Mouse (Mus musculus): Measurements from ENCODE around the gene Arg2. TPM values are rescaled to one million over a fixed set of nuclear protein-coding genes. Genes with fewer than 3 reads are reported as not detected.
"Not testable (repeated sequence)": the region's sequence is repeated elsewhere in the genome, so short reads cannot be mapped to it uniquely, and the experiment has no call there.

The Arg2 gene
- polyA plus RNA-seq, 1 experiment from 2014 or later: 1.0 TPM

DNA sequence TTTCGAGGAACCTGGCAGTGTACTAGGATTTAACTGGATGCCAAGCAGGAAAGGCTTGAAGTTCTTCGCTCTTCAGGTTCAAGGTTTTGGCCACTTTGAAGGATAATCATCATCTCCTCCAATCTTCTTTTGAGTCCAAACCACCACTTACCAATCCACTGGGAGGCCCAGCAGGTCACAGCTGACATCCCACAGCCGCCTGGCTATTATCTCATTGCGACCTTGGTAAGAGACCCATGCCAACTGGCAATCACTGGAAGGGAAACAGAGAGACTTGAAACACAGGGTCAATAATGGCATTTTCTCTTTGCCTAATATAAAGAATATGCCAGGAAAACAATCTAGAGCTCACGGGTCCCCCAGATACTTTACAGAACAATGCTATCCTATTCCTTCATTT, 45.4 kb downstream of the Arg2 start:
- Histone ChIP-seq H3K4me1 (replicated peaks; ENCODE audit: control insufficient read depth, insufficient read depth, low read length) (no peaks in the 10 kb centered on the region; the same call in 1 of the 2 replicates), H3K4me3 (ENCODE audit: low read depth, low read length) (no peak overlapping the region), H3K9ac (ENCODE audit: low read depth, low read length) (no peak overlapping the region), H3K4me2 (replicated peaks; ENCODE audit: low read depth) (no peak overlapping the region), H3K27me3 (replicated peaks; ENCODE audit: control insufficient read depth, insufficient read depth, low read length) (no peaks in the 10 kb centered on the region), H3K27ac (ENCODE audit: low read depth, low read length) (no peak overlapping the region), H3K9me3 (ENCODE audit: control insufficient read depth) (no peaks in the 10 kb centered on the region), H3K36me3 (ENCODE audit: control insufficient read depth, insufficient read depth) (peaks cover 26% of the 10 kb centered on the region)
- WGBS: 99% methylated on average over 5 of the region's 5 CpGs
- no peak for TF ChIP-seq CTCF (IDR thresholded peaks at IDR 0.05; ENCODE audit: low read depth)
- ATAC-seq: no peak

- not testable (repeated sequence) for H3K9me3 ChIP-seq (ENCODE audit: control insufficient read depth); H3K9ac ChIP-seq (ENCODE audit: low read depth, low read length); H3K27me3 ChIP-seq (replicated peaks; ENCODE audit: control insufficient read depth, insufficient read depth, low read length); H3K4me2 ChIP-seq (replicated peaks; ENCODE audit: low read depth); H3K4me1 ChIP-seq (replicated peaks; ENCODE audit: control insufficient read depth, insufficient read depth, low read length); H3K4me3 ChIP-seq (ENCODE audit: low read depth, low read length); H3K27ac ChIP-seq (ENCODE audit: low read depth, low read length); ATAC-seq
- WGBS: 70% methylated on average over 5 of the region's 6 CpGs
- peaks cover 69% of the 10 kb centered on the region for H3K36me3 ChIP-seq (ENCODE audit: control insufficient read depth, insufficient read depth)
These were observed 54.6 kb downstream of the Arg2 start for GRCm38 (mm10) chr12:79185160-79185559.

DNA sequence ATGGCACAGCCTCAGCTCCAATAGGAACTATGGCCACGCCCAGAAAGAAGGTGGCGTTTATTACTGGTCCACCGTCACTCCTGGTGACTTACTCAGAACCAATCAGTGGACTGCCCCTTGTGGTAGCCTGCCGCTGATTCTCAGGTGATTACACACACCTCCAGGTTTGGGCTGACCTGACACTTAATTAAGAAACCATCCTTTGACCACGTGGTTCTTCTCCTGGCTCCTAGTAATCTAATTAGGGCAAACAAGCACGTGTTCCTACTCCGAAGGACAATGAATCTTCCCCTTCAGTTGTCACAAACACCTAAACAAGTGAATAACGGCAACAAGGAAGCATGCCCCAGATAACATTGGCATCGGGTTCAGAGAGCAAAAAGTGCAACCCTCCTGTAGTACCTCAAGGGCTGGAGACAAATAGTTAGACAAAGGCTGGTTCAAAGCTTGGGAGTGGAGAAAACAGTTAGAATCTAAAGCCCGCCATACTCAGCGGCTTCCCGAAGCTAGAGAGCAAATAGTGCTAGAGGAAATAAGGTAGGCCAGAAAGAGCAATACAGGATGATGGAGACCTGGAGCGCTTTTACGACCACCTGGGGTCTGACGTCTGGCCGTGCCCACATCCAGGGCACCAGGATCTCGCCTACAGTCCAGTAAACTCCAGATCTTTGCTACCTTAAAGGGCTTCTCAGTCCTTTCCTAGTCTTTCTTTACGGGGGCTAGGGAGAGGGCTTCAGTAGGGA, 60.5 kb downstream of the Arg2 start:
- peak; percentile 51 for TF ChIP-seq CTCF (IDR thresholded peaks at IDR 0.05; ENCODE audit: low read depth)
- Histone ChIP-seq H3K4me1 (replicated peaks; ENCODE audit: control insufficient read depth, insufficient read depth, low read length) (0 out of 2 replicates have a peak, but pooled peaks cover 6% of the 10 kb centered on the region), H3K27ac (ENCODE audit: low read depth, low read length) (no peak overlapping the region; the same call in 1 of the 2 replicates), H3K36me3 (ENCODE audit: control insufficient read depth, insufficient read depth) (peaks cover 23% of the 10 kb centered on the region), H3K9me3 (ENCODE audit: control insufficient read depth) (no peaks in the 10 kb centered on the region), H3K4me2 (replicated peaks; ENCODE audit: low read depth) (peak overlapping the region; percentile 91), H3K9ac (ENCODE audit: low read depth, low read length) (peak overlapping the region; percentile 49), H3K27me3 (replicated peaks; ENCODE audit: control insufficient read depth, insufficient read depth, low read length) (no peaks in the 10 kb centered on the region), H3K4me3 (ENCODE audit: low read depth, low read length) (peak overlapping the region; percentile 60)
- peak; percentile 87 for ATAC-seq
- under 1% methylated on average over 18 of the region's 18 CpGs for WGBS

DNA sequence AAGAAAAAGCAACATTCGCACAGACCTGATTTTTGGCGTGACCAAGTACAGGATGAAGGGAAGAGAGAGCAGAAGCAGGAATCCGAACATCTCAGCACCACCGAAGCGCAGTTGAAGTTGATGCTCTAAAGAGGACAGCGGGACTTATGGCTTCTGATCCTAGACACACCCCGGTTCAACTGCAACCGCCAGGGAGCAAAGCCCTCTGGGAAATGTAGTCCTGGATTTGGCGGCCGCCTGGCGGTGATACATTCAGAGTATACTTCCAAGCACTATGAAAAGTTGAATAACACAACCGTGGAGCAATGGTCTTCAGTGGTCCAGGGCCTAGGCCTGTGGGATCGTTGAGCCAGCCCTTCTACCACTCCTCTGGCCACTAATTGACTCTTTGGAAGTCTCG, 61.1 kb downstream of the Arg2 start:
- ATAC-seq: peak; percentile 82
- Histone ChIP-seq H3K9me3 (ENCODE audit: control insufficient read depth) (no peaks in the 10 kb centered on the region), H3K4me3 (ENCODE audit: low read depth, low read length) (peak overlapping the region; percentile 60), H3K27ac (ENCODE audit: low read depth, low read length) (no peak overlapping the region; the same call in 1 of the 2 replicates), H3K4me1 (replicated peaks; ENCODE audit: control insufficient read depth, insufficient read depth, low read length) (0 out of 2 replicates have a peak, but pooled peaks cover 6% of the 10 kb centered on the region), H3K4me2 (replicated peaks; ENCODE audit: low read depth) (peak overlapping the region; percentile 91), H3K36me3 (ENCODE audit: control insufficient read depth, insufficient read depth) (peaks cover 17% of the 10 kb centered on the region), H3K27me3 (replicated peaks; ENCODE audit: control insufficient read depth, insufficient read depth, low read length) (no peaks in the 10 kb centered on the region), H3K9ac (ENCODE audit: low read depth, low read length) (peak overlapping the region; percentile 49)
- 5% methylated on average over 14 of the region's 14 CpGs for WGBS
- TF ChIP-seq CTCF (IDR thresholded peaks at IDR 0.05; ENCODE audit: low read depth): peak; percentile 75

GRCm38 (mm10) chr12:79192193-79192592, 61.6 kb downstream of the Arg2 start, which contains the start of gene Rdh11:
Rdh11 (minus strand) TSS chr12:79192293.
- WGBS: 51% methylated on average over 6 of the region's 6 CpGs
- ATAC-seq: peak; percentile 27; the same call in 1 of the 2 replicates
- TF ChIP-seq CTCF (IDR thresholded peaks at IDR 0.05; ENCODE audit: low read depth): no peak
- H3K36me3 ChIP-seq (ENCODE audit: control insufficient read depth, insufficient read depth): peaks cover 12% of the 10 kb centered on the region; the same call in 1 of the 2 replicates
- H3K9me3 ChIP-seq (ENCODE audit: control insufficient read depth): no peaks in the 10 kb centered on the region
- peak within 1 kb of the TSS; percentile 91 for H3K4me2 ChIP-seq (replicated peaks; ENCODE audit: low read depth)
- 0 out of 2 replicates have a peak, but pooled peaks cover 6% of the 10 kb centered on the region for H3K4me1 ChIP-seq (replicated peaks; ENCODE audit: control insufficient read depth, insufficient read depth, low read length)
- H3K27ac ChIP-seq (ENCODE audit: low read depth, low read length): no peak within 1 kb of the TSS; the same call in 1 of the 2 replicates
- H3K4me3 ChIP-seq (ENCODE audit: low read depth, low read length): peak within 1 kb of the TSS; percentile 60
- H3K27me3 ChIP-seq (replicated peaks; ENCODE audit: control insufficient read depth, insufficient read depth, low read length): no peaks in the 10 kb centered on the region
- peak within 1 kb of the TSS; percentile 49 for H3K9ac ChIP-seq (ENCODE audit: low read depth, low read length)

DNA sequence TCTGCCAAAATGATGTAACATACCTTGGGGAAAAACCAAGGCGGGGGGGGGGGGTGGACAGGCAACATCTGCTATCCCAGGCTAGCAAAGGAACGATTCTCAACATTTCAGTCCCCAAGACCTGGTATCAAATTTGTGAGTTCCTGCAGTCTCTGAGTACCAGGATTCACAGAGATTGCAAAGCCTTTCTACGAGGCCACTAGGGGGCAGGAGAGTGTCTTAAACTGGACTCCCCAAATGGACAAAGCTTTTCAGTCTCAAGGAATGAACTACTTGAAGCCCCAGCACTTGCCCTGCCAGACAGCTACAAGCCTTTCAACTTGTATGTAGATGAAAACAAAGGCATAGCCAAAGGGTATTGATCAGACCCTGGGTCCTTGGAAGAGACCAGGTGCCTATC, 62.9 kb downstream of the Arg2 start:
- TF ChIP-seq CTCF (IDR thresholded peaks at IDR 0.05; ENCODE audit: low read depth): peak; percentile 85
- no peak overlapping the region for H3K4me2 ChIP-seq (replicated peaks; ENCODE audit: low read depth)
- H3K27ac ChIP-seq (ENCODE audit: low read depth, low read length): no peak overlapping the region
- no peak for ATAC-seq
- peaks cover under 1% of the 10 kb centered on the region; the same call in 1 of the 2 replicates for H3K36me3 ChIP-seq (ENCODE audit: control insufficient read depth, insufficient read depth)
- H3K4me1 ChIP-seq (replicated peaks; ENCODE audit: control insufficient read depth, insufficient read depth, low read length): 0 out of 2 replicates have a peak, but pooled peaks cover 6% of the 10 kb centered on the region
- 7% methylated on average over 3 of the region's 3 CpGs for WGBS
- no peak overlapping the region for H3K9ac ChIP-seq (ENCODE audit: low read depth, low read length)
- no peaks in the 10 kb centered on the region for H3K9me3 ChIP-seq (ENCODE audit: control insufficient read depth)
- H3K4me3 ChIP-seq (ENCODE audit: low read depth, low read length): no peak overlapping the region
- no peaks in the 10 kb centered on the region for H3K27me3 ChIP-seq (replicated peaks; ENCODE audit: control insufficient read depth, insufficient read depth, low read length)

Data from intestine, postnatal 0 days (tissue).